Comparison of ENCODE assay signal across 17 mouse cellular contexts in the genomic region with DNA sequence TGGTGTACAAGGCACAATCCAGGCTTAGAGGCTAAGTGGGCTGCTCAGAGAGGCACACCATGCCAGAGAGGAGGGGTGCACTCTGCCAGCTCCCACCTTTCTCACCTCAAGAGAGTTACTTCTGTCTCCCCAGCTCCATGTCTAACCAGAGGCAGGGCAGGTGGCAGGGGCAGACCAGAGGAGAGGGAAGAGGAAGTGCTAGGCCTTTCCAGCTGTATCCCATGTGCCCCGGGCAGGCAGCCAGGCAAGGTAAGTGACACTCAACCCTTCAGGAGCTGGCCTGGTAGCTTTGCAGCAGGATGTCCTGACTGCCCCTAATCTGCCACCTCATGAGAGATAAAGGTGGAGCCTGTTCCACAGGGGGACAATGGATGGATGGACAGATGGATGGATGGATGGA.
"Had no signal": no experiment of that assay in that cellular context is flagged by ENCODE, and none has a peak within 500 bp of the region (broad histone marks: within the 10 kb centered on the region; RNA-seq: fewer than 3 reads in every experiment).

No protein-coding gene starts in this region.

- DNase-seq: kidney, adult 11 months; kidney, adult 8-10 months; kidney, postnatal 14 days; kidney, postnatal 4 days; left cerebral cortex, postnatal 4 days; retina, postnatal 1 day; right cerebral cortex, postnatal 25 days; spleen, adult 18-20 months; thymus, postnatal 25 days had no signal

- H3K9me3 ChIP-seq: midbrain, embryonic 10.5 days; midbrain, embryonic 13.5 days; neural tube, embryonic 13.5 days; stomach, embryonic 15.5 days had no signal

- H3K4me2 ChIP-seq: midbrain, embryonic 13.5 days; neural tube, embryonic 13.5 days; stomach, embryonic 15.5 days had no signal

- H3K27ac ChIP-seq: liver, embryonic 14.5 days; midbrain, embryonic 10.5 days; midbrain, embryonic 13.5 days; neural tube, embryonic 13.5 days; stomach, embryonic 15.5 days had no signal

- H3K36me3 ChIP-seq: midbrain, embryonic 10.5 days; midbrain, embryonic 13.5 days; neural tube, embryonic 13.5 days; stomach, embryonic 15.5 days had no signal

- H3K9ac ChIP-seq: liver, embryonic 14.5 days; midbrain, embryonic 13.5 days; neural tube, embryonic 13.5 days; stomach, embryonic 15.5 days had no signal

- ATAC-seq: midbrain, embryonic 13.5 days; midbrain, embryonic 16.5 days had no signal

- H3K4me3 ChIP-seq: megakaryocyte, embryonic 14.5 days; midbrain, embryonic 10.5 days; midbrain, embryonic 13.5 days; myocyte; neural tube, embryonic 13.5 days; stomach, embryonic 15.5 days had no signal
